Mouse (Mus musculus) limb, embryonic 14.5 days (tissue): ENCODE measurements around the gene Ube4b. TPM values are rescaled to one million over a fixed set of nuclear protein-coding genes. Genes with fewer than 3 reads are reported as not detected.

Experiments used
- ATAC-seq: fragments of 200-750 bp; cut with Nextera tagmentation; 2 replicates; pipeline ENCODE4 v1.8.0; 2017; ENCODE audit warnings: low read depth, moderate number of reproducible peaks, moderate TSS enrichment; ENCODE audit not compliant: low FRiP score
- DNase-seq: peaks from one replicate; pipeline ENCODE4 v3.0.0-alpha.2; 2015; ENCODE audit warnings: low spot score
- H3K27ac ChIP-seq: fragments of 300-500 bp; sonication (generic); replicated peaks from 2 replicates; pipeline ENCODE4 v1.5.1; 2014; ENCODE audit warnings: low read depth, mild to moderate bottlenecking, low read length, moderate library complexity, mixed read lengths
- H3K27me3 ChIP-seq: fragments of 300-500 bp; sonication (generic); 2 replicates; pipeline ENCODE4 v1.6.1; 2014; ENCODE audit warnings: low read length, mixed read lengths; ENCODE audit not compliant: control insufficient read depth, insufficient read depth
- H3K36me3 ChIP-seq: fragments of 300-500 bp; sonication (generic); 2 replicates; pipeline ENCODE4 v1.6.1; 2014; ENCODE audit warnings: mild to moderate bottlenecking, low read length, moderate library complexity, mixed read lengths; ENCODE audit not compliant: control insufficient read depth, insufficient read depth
- H3K4me1 ChIP-seq: fragments of 300-500 bp; sonication (generic); 2 replicates; pipeline ENCODE4 v1.6.1; 2014; ENCODE audit warnings: antibody characterized with exemption, low read length, mixed read lengths; ENCODE audit not compliant: control insufficient read depth, insufficient read depth
- H3K4me2 ChIP-seq: fragments of 300-500 bp; sonication (generic); replicated peaks from 2 replicates; pipeline ENCODE4 v1.6.1; 2014; ENCODE audit warnings: low read depth, mild to moderate bottlenecking, low read length, moderate library complexity; ENCODE audit not compliant: severe bottlenecking
- H3K4me3 ChIP-seq: fragments of 300-500 bp; sonication (generic); replicated peaks from 2 replicates; pipeline ENCODE4 v1.5.1; 2014; ENCODE audit warnings: low read length
- H3K9ac ChIP-seq: fragments of 300-500 bp; sonication (generic); 2 replicates; pipeline ENCODE4 v1.6.1; 2014; ENCODE audit warnings: mild to moderate bottlenecking, low read depth, low read length, moderate library complexity; ENCODE audit not compliant: severe bottlenecking
- H3K9me3 ChIP-seq: fragments of 300-500 bp; sonication (generic); 2 replicates; pipeline ENCODE4 v1.6.1; 2016; ENCODE audit warnings: low read length; ENCODE audit not compliant: control insufficient read depth
- POLR2A ChIP-seq: fragments of 200-500 bp; IDR thresholded peaks from 2 replicates; pipeline ENCODE4 v1.8.0; 2012; ENCODE audit warnings: inconsistent platforms, mild to moderate bottlenecking, moderate library complexity, borderline replicate concordance; ENCODE audit not compliant: insufficient read depth, insufficient read length; ENCODE audit errors: extremely low read depth
- WGBS: fragments of 180-500 bp; shearing (Covaris S2); extraction: QIAGEN DNeasy Blood & Tissue Kit; methylation state at CpG from one replicate; pipeline ENCODE4 v1.1.7; 2014; 5-methylcytosine and 5-hydroxymethylcytosine counted together
- polyA plus RNA-seq, 2 experiments: library from polyadenylated mRNA; depleted of rRNA in 1 of 2; stranded (reverse) in 1 of 2; unstranded in 1 of 2; fragments of >200 nt; fragmentation: Nextera tagmentation in 1 of 2; extraction: Ambion mirVana in 1 of 2; gene quantifications; 2 replicates each; pipeline versions ENCODE4 v1.2.1 to v1.2.3; 2012 to 2014

Gene Ube4b
- polyA plus RNA-seq, 2 experiments, result 39.8 to 82.1 TPM

- no peak overlapping the region for H3K27ac ChIP-seq
- H3K4me3 ChIP-seq, result no peak overlapping the region
- WGBS, result 80% methylated on average over 5 of the region's 5 CpGs
- 0 out of 2 replicates have a peak, but pooled peaks cover under 1% of the 10 kb centered on the region for H3K4me1 ChIP-seq
- H3K36me3 ChIP-seq, result no peaks in the 10 kb centered on the region
- no peak overlapping the region for H3K9ac ChIP-seq
- DNase-seq (no peak), ATAC-seq (no peak)
- H3K4me2 ChIP-seq, result no peak overlapping the region
- no peaks in the 10 kb centered on the region for H3K27me3 ChIP-seq
- TF ChIP-seq POLR2A, result no peak
- no peaks in the 10 kb centered on the region for H3K9me3 ChIP-seq
These were observed 3.0 kb upstream of the Ube4b start for GRCm38 (mm10) chr4:149429592-149429991.

GRCm38 (mm10) chr4:149425801-149426292 lies 702 bp downstream of the Ube4b start:
- Histone ChIP-seq H3K9ac (peak overlapping the region; percentile 90), H3K4me3 (peak overlapping the region; percentile 100), H3K4me2 (peak overlapping the region; percentile 80), H3K4me1 (0 out of 2 replicates have a peak, but pooled peaks cover 5% of the 10 kb centered on the region), H3K27ac (peak overlapping the region; percentile 98), H3K9me3 (no peaks in the 10 kb centered on the region), H3K27me3 (no peaks in the 10 kb centered on the region), H3K36me3 (no peaks in the 10 kb centered on the region)
- ATAC-seq, result 0 out of 2 replicates have a peak, but pooled peaks have one; percentile 0
- WGBS, result under 1% methylated on average over 28 of the region's 35 CpGs
- TF ChIP-seq POLR2A, result no peak
- DNase-seq, result peak; percentile 25

GRCm38 (mm10) chr4:149424755-149425154 lies 1.8 kb downstream of the Ube4b start:
- TF ChIP-seq POLR2A, result no peak
- H3K4me3 ChIP-seq, result peak overlapping the region; percentile 100
- no peak for DNase-seq
- H3K9ac ChIP-seq, result peak overlapping the region; percentile 90
- H3K36me3 ChIP-seq, result peaks cover 2% of the 10 kb centered on the region; the same call in 1 of the 2 replicates
- H3K27ac ChIP-seq, result no peak overlapping the region
- no peaks in the 10 kb centered on the region for H3K27me3 ChIP-seq
- ATAC-seq, result no peak
- H3K9me3 ChIP-seq, result no peaks in the 10 kb centered on the region
- WGBS, result under 1% methylated on average over 9 of the region's 9 CpGs
- peak overlapping the region; percentile 80 for H3K4me2 ChIP-seq
- H3K4me1 ChIP-seq, result 0 out of 2 replicates have a peak, but pooled peaks cover 5% of the 10 kb centered on the region

- H3K36me3 ChIP-seq, result peaks cover 2% of the 10 kb centered on the region; the same call in 1 of the 2 replicates
- no peak overlapping the region for H3K9ac ChIP-seq
- no peak for ATAC-seq
- H3K27ac ChIP-seq, result no peak overlapping the region
- H3K4me3 ChIP-seq, result no peak overlapping the region
- TF ChIP-seq POLR2A, result no peak
- H3K4me2 ChIP-seq, result no peak overlapping the region
- no peaks in the 10 kb centered on the region for H3K9me3 ChIP-seq
- 64% methylated on average over 5 of the region's 5 CpGs for WGBS
- H3K4me1 ChIP-seq, result peaks cover 32% of the 10 kb centered on the region
- DNase-seq, result no peak
- no peaks in the 10 kb centered on the region for H3K27me3 ChIP-seq
These were observed 8.6 kb downstream of the Ube4b start for GRCm38 (mm10) chr4:149417854-149418365.

GRCm38 (mm10) chr4:149416986-149417385 lies 9.6 kb downstream of the Ube4b start:
- Histone ChIP-seq H3K27me3 (no peaks in the 10 kb centered on the region), H3K4me3 (no peak overlapping the region), H3K27ac (no peak overlapping the region), H3K4me2 (no peak overlapping the region), H3K36me3 (peaks cover 2% of the 10 kb centered on the region; the same call in 1 of the 2 replicates), H3K4me1 (peaks cover 32% of the 10 kb centered on the region), H3K9me3 (no peaks in the 10 kb centered on the region), H3K9ac (no peak overlapping the region)
- no peak for TF ChIP-seq POLR2A
- DNase-seq, result no peak
- 68% methylated on average over 2 of the region's 2 CpGs for WGBS
- ATAC-seq, result no peak
